Mouse (Mus musculus): ENCODE measurements around the gene Cdkal1. TPM values are rescaled to one million over a fixed set of nuclear protein-coding genes. Genes with fewer than 3 reads are reported as not detected.

Gene Cdkal1
- polyA plus RNA-seq, 1 experiment from 2014 or later = 8.2 TPM

- Histone ChIP-seq H3K4me2 (no peak overlapping the region), H3K27me3 (no peaks in the 10 kb centered on the region), H3K4me3 (replicated peaks) (no peak overlapping the region), H3K27ac (replicated peaks) (no peak overlapping the region), H3K9me3 (replicated peaks) (no peaks in the 10 kb centered on the region), H3K36me3 (replicated peaks) (no peaks in the 10 kb centered on the region), H3K9ac (no peak overlapping the region), H3K4me1 (replicated peaks) (peaks cover 4% of the 10 kb centered on the region; the same call in 1 of the 2 replicates)
- ATAC-seq (ENCODE audit: insufficient read depth) = no peak
- 57% methylated on average over 4 of the region's 4 CpGs for WGBS (ENCODE audit: insufficient replicate concordance)
Observed at GRCm38 (mm10) chr13:29767587-29767986, 87.9 kb downstream of the Cdkal1 start.

DNA sequence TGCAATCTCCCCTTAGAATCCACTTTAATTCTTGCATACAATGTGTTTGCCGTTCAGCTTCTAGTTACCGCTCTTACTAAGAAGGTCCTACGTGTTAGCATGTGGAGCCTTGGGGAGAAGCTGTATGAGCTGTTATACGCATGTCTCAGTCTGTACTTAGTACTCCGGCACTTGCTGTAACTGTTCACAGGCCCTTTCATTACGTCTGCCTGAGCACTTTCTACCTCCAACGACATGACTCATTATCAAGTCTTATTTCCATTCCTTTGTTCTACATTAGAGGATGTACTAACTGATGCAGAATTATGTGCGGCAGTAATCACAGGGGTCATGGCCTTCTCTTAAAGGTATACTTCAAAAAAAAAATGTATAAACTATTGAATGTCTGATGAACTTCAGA, 89.1 kb downstream of the Cdkal1 start:
- WGBS (ENCODE audit: insufficient replicate concordance) = 75% methylated on average over 8 of the region's 8 CpGs

GRCm38 (mm10) chr13:29765296-29765695, 90.2 kb downstream of the Cdkal1 start:
- Histone ChIP-seq H3K9ac (no peak overlapping the region), H3K4me1 (replicated peaks) (peaks cover 3% of the 10 kb centered on the region; the same call in 1 of the 2 replicates), H3K27ac (replicated peaks) (no peak overlapping the region), H3K27me3 (no peaks in the 10 kb centered on the region), H3K36me3 (replicated peaks) (no peaks in the 10 kb centered on the region), H3K4me3 (replicated peaks) (no peak overlapping the region), H3K9me3 (replicated peaks) (no peaks in the 10 kb centered on the region), H3K4me2 (no peak overlapping the region)
- ATAC-seq (ENCODE audit: insufficient read depth) = no peak
- WGBS (ENCODE audit: insufficient replicate concordance) = 59% methylated on average over 3 of the region's 3 CpGs

More for the DNA sequence above, 89.1 kb downstream of the Cdkal1 start:
- ATAC-seq (ENCODE audit: insufficient read depth) = no peak
- H3K36me3 ChIP-seq (replicated peaks) = no peaks in the 10 kb centered on the region
- no peak overlapping the region for H3K4me3 ChIP-seq (replicated peaks)
- peaks cover 3% of the 10 kb centered on the region; the same call in 1 of the 2 replicates for H3K4me1 ChIP-seq (replicated peaks)
- H3K4me2 ChIP-seq = no peak overlapping the region
- no peaks in the 10 kb centered on the region for H3K27me3 ChIP-seq
- H3K9me3 ChIP-seq (replicated peaks) = no peaks in the 10 kb centered on the region
- no peak overlapping the region for H3K27ac ChIP-seq (replicated peaks)
- H3K9ac ChIP-seq = no peak overlapping the region

- 68% methylated on average over 5 of the region's 5 CpGs for WGBS (ENCODE audit: insufficient replicate concordance)
- ATAC-seq (ENCODE audit: insufficient read depth) = no peak
Observed at GRCm38 (mm10) chr13:29759691-29760467, 95.6 kb downstream of the Cdkal1 start.

DNA sequence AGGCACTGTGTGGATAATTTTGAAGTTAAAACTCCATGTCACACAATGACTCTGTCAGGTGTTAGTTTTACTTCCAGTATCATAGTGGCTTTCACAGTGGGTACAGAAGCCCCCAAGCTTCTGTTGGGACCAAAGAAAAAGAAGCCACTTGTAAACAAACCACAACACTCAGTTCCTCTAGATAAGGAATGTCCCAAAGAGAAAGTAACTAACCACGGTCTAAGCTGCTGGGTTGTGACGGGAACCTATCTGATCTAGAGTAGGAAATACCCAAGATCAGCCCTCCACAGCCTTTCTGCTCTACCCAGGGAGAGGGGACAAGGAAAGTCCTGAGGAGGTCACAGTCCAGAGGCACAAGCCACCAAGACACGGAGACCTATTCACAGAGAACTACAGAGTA, 99.4 kb downstream of the Cdkal1 start:
- ATAC-seq (ENCODE audit: insufficient read depth) = peak; percentile 40; the same call in 1 of the 2 replicates
- no peak overlapping the region for H3K27ac ChIP-seq (replicated peaks)
- 9% methylated on average over 3 of the region's 3 CpGs for WGBS (ENCODE audit: insufficient replicate concordance)
- no peaks in the 10 kb centered on the region for H3K36me3 ChIP-seq (replicated peaks)
- no peaks in the 10 kb centered on the region for H3K9me3 ChIP-seq (replicated peaks)
- peaks cover 10% of the 10 kb centered on the region for H3K4me1 ChIP-seq (replicated peaks)
- no peaks in the 10 kb centered on the region for H3K27me3 ChIP-seq
- H3K4me3 ChIP-seq (replicated peaks) = no peak overlapping the region
- peak overlapping the region; percentile 28; the same call in 1 of the 2 replicates for H3K4me2 ChIP-seq
- H3K9ac ChIP-seq = no peak overlapping the region

More at GRCm38 (mm10) chr13:29759691-29760467, 95.6 kb downstream of the Cdkal1 start:
- Histone ChIP-seq H3K4me2 (no peak overlapping the region), H3K9me3 (replicated peaks) (no peaks in the 10 kb centered on the region), H3K4me1 (replicated peaks) (peaks cover 10% of the 10 kb centered on the region), H3K27me3 (no peaks in the 10 kb centered on the region), H3K9ac (no peak overlapping the region), H3K27ac (replicated peaks) (no peak overlapping the region), H3K36me3 (replicated peaks) (no peaks in the 10 kb centered on the region), H3K4me3 (replicated peaks) (no peak overlapping the region)

DNA sequence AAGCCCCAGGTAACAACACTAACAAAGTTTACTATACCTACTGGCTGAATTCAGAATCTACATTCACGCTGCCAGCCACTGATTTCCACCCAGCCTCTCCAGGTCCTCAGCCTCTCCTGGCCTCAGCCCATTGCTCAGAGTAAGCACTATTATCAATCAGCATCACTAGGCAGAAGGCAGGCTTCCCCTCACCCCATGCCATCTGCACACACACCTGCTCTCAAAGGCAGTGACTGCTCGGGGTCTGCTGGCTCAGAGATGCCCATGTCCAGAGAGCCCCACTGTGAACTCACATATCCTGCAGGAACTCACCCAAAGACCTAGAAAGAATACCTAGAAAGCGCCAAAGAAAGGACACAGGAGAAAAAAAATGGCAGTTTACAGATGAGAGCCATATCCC, 102.2 kb downstream of the Cdkal1 start:
- Histone ChIP-seq H3K27me3 (no peaks in the 10 kb centered on the region), H3K9me3 (replicated peaks) (no peaks in the 10 kb centered on the region), H3K4me1 (replicated peaks) (peaks cover 10% of the 10 kb centered on the region), H3K4me2 (no peak overlapping the region), H3K4me3 (replicated peaks) (no peak overlapping the region), H3K27ac (replicated peaks) (no peak overlapping the region), H3K36me3 (replicated peaks) (no peaks in the 10 kb centered on the region), H3K9ac (no peak overlapping the region)
- 70% methylated on average over 3 of the region's 3 CpGs for WGBS (ENCODE audit: insufficient replicate concordance)
- ATAC-seq (ENCODE audit: insufficient read depth) = no peak

DNA sequence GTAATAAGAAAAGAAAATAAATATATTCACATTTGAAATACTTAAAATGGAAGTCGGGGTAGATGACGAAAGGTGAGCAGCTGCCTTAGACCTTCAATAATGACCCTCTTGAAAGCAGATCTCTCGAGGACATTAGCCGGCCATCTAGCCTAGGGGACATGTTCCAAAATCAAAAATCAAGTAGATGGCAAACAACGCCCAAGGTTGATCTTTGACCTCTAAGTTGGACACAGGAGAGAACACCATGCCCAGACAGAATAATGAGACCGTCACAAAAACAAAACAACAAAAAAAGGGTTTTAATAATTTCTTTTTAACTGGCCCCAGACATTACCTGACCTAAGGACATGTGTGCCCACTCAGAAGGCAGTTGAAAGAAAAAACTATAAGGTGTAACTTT, 103.4 kb downstream of the Cdkal1 start:
- Histone ChIP-seq H3K36me3 (replicated peaks) (no peaks in the 10 kb centered on the region), H3K4me3 (replicated peaks) (no peak overlapping the region), H3K9ac (no peak overlapping the region), H3K27ac (replicated peaks) (no peak overlapping the region), H3K4me1 (replicated peaks) (peaks cover 10% of the 10 kb centered on the region), H3K9me3 (replicated peaks) (no peaks in the 10 kb centered on the region), H3K27me3 (no peaks in the 10 kb centered on the region), H3K4me2 (no peak overlapping the region)
- no peak for ATAC-seq (ENCODE audit: insufficient read depth)
- 73% methylated on average over 6 of the region's 6 CpGs for WGBS (ENCODE audit: insufficient replicate concordance)

DNA sequence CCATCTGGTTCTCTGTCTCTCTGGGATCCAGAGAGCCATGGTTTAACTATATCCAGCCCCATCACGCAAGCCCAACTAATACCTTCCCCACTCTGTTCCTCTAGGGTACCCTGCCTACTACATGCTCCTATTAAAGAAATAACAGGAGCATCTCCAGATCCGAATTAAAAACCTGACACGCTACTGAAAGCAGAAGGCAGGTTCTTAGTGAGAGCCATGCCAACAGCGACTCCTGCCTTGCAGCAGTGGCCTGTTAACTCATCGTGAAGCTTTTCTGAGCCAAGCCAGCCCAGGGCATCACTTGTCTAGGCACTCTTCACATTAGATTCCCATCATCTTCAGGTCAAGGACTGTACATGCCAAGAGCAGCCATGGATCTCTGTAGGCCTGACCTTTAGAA, 104.3 kb downstream of the Cdkal1 start:
- H3K4me2 ChIP-seq = no peak overlapping the region
- no peaks in the 10 kb centered on the region for H3K27me3 ChIP-seq
- H3K4me3 ChIP-seq (replicated peaks) = no peak overlapping the region
- no peaks in the 10 kb centered on the region for H3K36me3 ChIP-seq (replicated peaks)
- no peak for ATAC-seq (ENCODE audit: insufficient read depth)
- H3K9ac ChIP-seq = no peak overlapping the region
- H3K4me1 ChIP-seq (replicated peaks) = peaks cover 5% of the 10 kb centered on the region
- H3K9me3 ChIP-seq (replicated peaks) = no peaks in the 10 kb centered on the region
- no peak overlapping the region for H3K27ac ChIP-seq (replicated peaks)
- WGBS (ENCODE audit: insufficient replicate concordance) = 79% methylated on average over 5 of the region's 5 CpGs

DNA sequence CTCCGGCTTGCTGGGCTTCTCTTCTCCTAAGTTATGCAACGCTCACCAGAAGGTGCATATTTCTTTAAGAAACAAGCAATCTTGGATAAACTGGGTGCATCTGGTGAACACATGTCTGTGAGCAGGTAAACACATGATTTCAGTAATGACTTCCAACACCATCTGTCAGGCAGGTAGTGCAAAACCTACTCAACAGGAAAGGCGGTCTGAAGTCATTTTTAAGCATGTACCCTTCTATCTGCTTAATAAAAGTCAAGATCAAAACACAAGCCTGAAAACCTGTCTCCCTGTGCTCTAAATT, 108.2 kb downstream of the Cdkal1 start:
- Histone ChIP-seq H3K4me3 (replicated peaks) (no peak overlapping the region), H3K4me1 (replicated peaks) (peaks cover 2% of the 10 kb centered on the region; the same call in 1 of the 2 replicates), H3K9ac (no peak overlapping the region), H3K4me2 (no peak overlapping the region), H3K27me3 (no peaks in the 10 kb centered on the region), H3K36me3 (replicated peaks) (no peaks in the 10 kb centered on the region), H3K27ac (replicated peaks) (no peak overlapping the region), H3K9me3 (replicated peaks) (no peaks in the 10 kb centered on the region)
- no peak for ATAC-seq (ENCODE audit: insufficient read depth)
- 81% methylated on average over 3 of the region's 3 CpGs for WGBS (ENCODE audit: insufficient replicate concordance)

- ATAC-seq (ENCODE audit: insufficient read depth) = no peak
- 61% methylated on average over 9 of the region's 9 CpGs for WGBS (ENCODE audit: insufficient replicate concordance)
Observed at GRCm38 (mm10) chr13:29746501-29747346, 108.8 kb downstream of the Cdkal1 start.

GRCm38 (mm10) chr13:29745073-29745472, 110.4 kb downstream of the Cdkal1 start:
- H3K4me1 ChIP-seq (replicated peaks) = peaks cover 2% of the 10 kb centered on the region; the same call in 1 of the 2 replicates
- no peaks in the 10 kb centered on the region for H3K36me3 ChIP-seq (replicated peaks)
- no peak overlapping the region for H3K9ac ChIP-seq
- H3K9me3 ChIP-seq (replicated peaks) = no peaks in the 10 kb centered on the region
- no peak overlapping the region for H3K4me3 ChIP-seq (replicated peaks)
- H3K4me2 ChIP-seq = no peak overlapping the region
- ATAC-seq (ENCODE audit: insufficient read depth) = no peak
- 46% methylated on average over 2 of the region's 2 CpGs for WGBS (ENCODE audit: insufficient replicate concordance)
- no peaks in the 10 kb centered on the region for H3K27me3 ChIP-seq
- no peak overlapping the region for H3K27ac ChIP-seq (replicated peaks)

More at GRCm38 (mm10) chr13:29746501-29747346, 108.8 kb downstream of the Cdkal1 start:
- Histone ChIP-seq H3K4me2 (no peak overlapping the region), H3K36me3 (replicated peaks) (no peaks in the 10 kb centered on the region), H3K9me3 (replicated peaks) (no peaks in the 10 kb centered on the region), H3K27ac (replicated peaks) (no peak overlapping the region), H3K4me3 (replicated peaks) (no peak overlapping the region), H3K9ac (no peak overlapping the region), H3K4me1 (replicated peaks) (peaks cover 2% of the 10 kb centered on the region; the same call in 1 of the 2 replicates), H3K27me3 (no peaks in the 10 kb centered on the region)

Measured in liver, embryonic 15.5 days (tissue).